Mouse (Mus musculus): ENCODE measurements around the gene Zfp3.

DNA sequence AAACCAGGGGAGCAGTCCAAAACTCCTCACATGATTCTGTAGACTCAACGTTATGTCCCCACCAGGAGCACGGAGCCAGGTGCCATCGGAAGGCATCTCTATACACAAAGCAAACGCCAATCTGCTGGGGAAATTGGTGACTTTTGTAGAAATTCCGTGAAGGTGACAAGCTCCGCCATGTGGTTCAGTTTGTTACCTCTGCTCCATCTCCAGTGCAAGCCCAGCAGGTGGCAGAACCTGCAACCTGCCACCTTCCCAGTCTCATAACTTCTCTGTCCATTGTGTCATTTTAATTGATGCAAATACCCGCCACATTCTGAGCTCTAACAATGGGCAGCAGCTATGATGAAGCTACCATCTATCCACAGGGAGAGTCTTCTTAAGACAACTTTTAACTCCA is 9.1 kb upstream of the Zfp3 start:
- TF ChIP-seq GATA1 (IDR thresholded peaks at IDR 0.05; ENCODE audit: borderline replicate concordance, low read length) (no peak), FLI1 (IDR thresholded peaks at IDR 0.05; ENCODE audit: low read length) (no peak)
